Mouse (Mus musculus): Measurements from ENCODE around the gene Iqcn.
A peak's percentile ranks its signal among the peaks of the same experiment; 100 is the strongest.

The Iqcn gene

DNA sequence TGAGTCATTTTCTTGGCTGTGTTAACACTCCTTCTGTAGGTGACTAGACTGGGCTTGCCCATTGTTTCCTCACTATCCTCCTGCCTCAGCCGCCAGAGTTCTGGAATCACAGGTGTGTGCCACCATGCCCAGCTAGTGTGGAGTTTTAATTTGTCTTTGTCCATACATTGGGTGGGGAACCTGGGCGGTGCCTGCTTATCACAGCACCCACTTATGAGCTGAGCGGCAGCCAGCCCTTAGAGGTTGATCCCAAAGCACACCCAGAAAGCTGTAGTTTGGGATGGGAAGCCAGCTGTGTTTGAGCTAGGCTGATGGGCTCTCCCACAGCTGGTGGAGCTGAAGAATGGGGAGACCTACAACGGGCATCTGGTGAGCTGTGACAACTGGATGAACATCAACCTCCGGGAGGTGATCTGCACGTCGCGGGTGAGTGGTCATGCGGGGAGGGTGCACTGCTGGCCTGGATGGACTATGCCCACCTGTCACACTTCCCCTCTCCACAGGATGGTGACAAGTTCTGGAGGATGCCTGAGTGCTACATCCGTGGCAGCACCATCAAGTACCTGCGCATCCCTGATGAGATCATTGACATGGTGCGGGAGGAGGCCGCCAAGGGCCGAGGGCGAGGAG lies 25.7 kb upstream of the Iqcn start:
- no peak for DNase-seq (ENCODE audit: low read depth in 2 of 2, low spot score in 2 of 2)

GRCm38 (mm10) chr8:70678679-70679078 lies 24.6 kb upstream of the Iqcn start:
- DNase-seq (ENCODE audit: low read depth in 2 of 2, low spot score in 2 of 2): no peak

DNA sequence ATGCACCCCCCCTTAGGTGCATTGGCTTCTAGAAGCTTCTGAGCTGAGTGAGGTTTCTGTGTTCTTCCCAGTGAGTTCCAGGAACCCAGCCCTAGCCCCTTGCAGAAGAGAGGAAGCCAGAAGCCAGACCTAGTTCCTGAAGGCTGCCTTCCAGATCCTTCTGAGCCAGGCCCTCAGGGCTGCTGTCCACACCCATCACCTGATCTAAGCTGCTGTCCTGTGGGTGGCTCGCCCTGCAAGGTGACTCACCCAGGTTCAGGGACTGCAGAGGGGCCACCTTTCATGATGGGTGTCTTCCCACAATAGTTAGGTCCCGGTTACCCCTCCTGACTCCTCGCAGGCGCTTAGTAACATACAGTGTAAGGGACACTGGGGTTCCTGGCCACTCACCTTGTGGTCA lies 23.9 kb upstream of the Iqcn start:
- DNase-seq (ENCODE audit: low read depth in 2 of 2, low spot score in 2 of 2): no peak

DNA sequence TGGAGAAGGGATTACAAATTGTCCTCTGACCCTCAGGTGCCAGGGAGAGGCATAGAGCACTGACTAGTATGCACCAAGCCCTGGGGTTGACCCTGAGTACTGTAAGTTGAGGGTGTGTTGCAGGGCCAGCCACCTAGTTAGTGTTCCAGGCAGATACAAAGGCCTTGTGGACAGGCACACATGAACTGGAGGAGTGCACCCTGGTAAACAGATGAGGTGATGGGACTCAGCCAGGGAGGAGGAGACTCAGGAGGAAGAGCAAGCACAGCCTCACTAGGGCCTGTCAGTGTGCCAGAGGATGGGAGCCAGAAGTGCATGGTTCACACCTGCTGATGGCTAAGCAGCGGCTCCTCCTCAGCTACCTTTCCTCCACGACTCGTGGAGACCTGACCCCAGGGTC lies 23.2 kb upstream of the Iqcn start:
- DNase-seq (ENCODE audit: low read depth in 2 of 2, low spot score in 2 of 2): no peak

DNA sequence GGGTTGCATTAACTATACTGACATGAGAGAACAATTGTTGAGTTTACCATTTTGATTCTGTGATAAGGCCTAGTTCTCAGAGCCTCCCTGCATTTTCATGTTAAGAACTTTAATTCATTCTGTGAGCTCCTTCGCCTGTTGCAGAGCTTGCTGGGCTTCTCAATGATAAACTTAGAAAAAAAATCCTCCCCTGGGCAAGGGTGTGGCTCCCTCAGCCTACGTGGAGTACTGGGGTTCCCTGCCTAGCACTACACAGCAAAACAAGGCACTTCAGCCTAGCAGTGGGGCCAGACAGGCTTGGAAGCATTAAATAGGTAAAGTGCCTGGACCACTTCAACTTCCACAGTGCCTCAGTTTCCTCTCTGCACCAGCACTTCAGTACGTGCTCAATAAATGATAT lies 21.8 kb upstream of the Iqcn start:
- DNase-seq (ENCODE audit: low read depth in 2 of 2, low spot score in 2 of 2): no peak

DNA sequence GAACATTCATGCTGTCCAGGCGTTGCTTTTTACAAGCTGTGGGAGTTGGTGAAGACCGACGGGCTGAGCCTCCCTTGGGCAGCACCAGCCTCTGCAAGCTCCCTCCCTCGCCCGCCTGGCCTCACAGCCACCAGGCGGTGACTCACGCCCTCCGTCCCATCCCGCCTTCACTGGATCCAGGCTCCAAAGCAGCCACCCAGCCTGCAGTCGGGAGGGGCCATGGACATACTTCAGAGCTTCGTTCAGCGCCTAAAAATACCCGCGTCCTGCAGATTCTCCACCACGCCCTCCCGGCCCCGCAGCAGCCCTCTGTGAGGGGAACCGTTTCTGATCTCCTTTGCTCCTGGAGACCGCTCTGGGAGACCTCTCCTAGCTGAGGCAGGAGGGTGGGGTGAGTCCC lies 21.1 kb upstream of the Iqcn start:
- DNase-seq (ENCODE audit: low read depth in 2 of 2, low spot score in 2 of 2): no peak

- no peak for DNase-seq (ENCODE audit: low read depth in 2 of 2, low spot score in 2 of 2)
Measured at GRCm38 (mm10) chr8:70682692-70683091, 20.6 kb upstream of the Iqcn start.

- DNase-seq (ENCODE audit: low read depth in 2 of 2, low spot score in 2 of 2): no peak
Measured at GRCm38 (mm10) chr8:70684291-70684690, 19.0 kb upstream of the Iqcn start.

DNA sequence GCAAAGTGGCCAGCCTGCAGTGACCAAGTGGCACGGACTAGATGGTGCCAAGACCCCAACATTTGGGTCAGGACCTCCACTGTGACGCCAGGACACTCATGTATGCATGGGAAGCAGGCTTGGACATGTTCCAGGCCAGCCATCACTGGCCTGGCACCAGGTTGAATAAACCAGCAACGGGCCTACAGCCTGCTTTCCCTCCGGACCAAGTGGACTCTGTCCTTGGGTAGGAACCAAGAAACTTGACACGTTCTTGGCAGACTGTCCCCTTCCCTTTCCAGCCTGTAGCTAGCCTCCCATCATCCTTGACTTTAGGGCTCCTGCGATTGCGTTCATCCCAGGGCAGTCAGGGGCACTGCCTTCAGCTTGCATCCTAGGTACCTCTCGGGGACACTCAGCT lies 15.7 kb upstream of the Iqcn start:
- DNase-seq (ENCODE audit: low read depth in 2 of 2, low spot score in 2 of 2): no peak

GRCm38 (mm10) chr8:70688136-70688535 lies 15.1 kb upstream of the Iqcn start:
- DNase-seq (ENCODE audit: low read depth in 2 of 2, low spot score in 2 of 2): no peak

- no peak for DNase-seq (ENCODE audit: low read depth in 2 of 2, low spot score in 2 of 2)
Measured at GRCm38 (mm10) chr8:70689892-70690390, 13.3 kb upstream of the Iqcn start.

- DNase-seq (ENCODE audit: low read depth in 2 of 2, low spot score in 2 of 2): no peak
Measured at GRCm38 (mm10) chr8:70691230-70691629, 12.0 kb upstream of the Iqcn start.

DNA sequence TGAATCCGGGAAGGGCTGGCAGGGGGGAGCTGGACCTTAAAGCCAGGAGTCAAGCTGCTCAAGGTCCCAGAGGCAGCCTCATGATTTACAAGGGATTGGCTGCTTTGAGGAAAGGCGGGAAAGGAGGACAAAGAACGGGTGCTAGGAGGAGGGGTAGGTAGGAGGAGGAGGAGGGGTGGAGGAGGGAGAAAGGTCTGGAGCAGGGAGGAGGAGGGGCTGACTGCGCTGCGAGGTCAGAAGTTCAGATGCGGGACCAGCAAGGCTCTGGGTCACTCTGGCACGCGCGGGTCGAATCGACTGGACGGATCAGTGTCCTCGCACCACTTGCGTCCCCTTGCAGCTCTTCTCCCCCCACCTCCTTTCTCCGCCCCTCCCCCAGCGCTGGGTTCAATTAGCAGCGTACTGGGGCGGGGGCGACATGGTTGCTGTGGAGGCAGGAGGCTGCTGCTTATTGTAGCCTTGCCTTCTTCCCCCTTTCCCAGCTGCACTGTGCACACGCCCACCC lies 11.5 kb upstream of the Iqcn start:
- DNase-seq (ENCODE audit: low read depth in 2 of 2, low spot score in 2 of 2): no peak

DNA sequence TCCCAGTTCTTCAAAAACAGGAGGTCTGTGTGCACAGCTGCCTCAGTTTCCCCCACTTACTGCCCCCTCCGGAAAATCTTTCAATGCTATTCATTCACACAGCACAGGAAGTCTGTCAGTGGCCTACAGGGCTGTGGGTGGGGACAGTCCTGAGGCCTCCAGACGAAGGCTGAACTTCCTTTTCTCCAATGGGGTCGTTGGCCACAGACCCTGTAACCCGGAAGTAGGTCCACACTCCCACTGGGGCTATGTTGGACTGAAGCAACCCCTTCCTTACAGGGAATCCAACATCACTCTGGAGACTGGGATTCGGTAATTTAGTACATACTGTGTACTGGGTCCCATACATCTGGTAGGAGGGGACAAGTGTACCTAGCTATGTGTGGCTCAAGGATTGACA lies 9.6 kb upstream of the Iqcn start:
- DNase-seq (ENCODE audit: low read depth in 2 of 2, low spot score in 2 of 2): no peak

DNA sequence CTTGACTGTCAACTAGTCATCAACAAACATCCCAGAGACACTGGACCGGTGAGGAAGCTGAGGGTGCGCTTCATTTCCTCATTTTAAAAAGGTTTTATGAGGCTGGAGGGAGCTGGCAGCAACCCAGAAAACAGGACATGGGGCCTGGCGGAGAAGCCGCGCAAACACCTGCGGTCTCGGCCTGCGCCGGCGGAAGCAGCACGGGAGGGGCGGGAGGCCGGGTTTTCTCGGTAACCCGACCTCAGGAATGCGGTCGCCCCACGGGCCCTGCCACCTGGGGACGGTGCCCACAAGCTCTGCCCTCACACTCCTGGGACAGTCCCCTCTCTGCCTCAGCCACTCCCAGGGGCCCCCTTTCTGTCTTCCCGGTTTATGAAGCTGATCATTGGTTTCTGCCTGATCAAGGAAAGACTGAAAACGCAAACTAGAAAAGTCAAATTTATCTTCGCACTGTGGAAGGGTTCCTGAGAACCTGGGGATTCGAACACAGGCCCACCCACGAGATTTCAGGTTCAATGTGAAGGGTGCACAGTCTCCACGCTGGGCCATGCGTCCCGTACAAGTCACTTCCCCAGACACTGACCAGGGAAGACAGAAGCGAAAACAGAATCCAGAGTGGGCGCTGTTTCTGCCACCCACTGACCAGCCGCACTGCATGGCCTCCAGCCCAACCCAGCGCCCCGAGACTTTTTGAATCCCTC lies 7.8 kb upstream of the Iqcn start:
- DNase-seq (ENCODE audit: low read depth in 2 of 2, low spot score in 2 of 2): peak; percentile 41 to 44

DNA sequence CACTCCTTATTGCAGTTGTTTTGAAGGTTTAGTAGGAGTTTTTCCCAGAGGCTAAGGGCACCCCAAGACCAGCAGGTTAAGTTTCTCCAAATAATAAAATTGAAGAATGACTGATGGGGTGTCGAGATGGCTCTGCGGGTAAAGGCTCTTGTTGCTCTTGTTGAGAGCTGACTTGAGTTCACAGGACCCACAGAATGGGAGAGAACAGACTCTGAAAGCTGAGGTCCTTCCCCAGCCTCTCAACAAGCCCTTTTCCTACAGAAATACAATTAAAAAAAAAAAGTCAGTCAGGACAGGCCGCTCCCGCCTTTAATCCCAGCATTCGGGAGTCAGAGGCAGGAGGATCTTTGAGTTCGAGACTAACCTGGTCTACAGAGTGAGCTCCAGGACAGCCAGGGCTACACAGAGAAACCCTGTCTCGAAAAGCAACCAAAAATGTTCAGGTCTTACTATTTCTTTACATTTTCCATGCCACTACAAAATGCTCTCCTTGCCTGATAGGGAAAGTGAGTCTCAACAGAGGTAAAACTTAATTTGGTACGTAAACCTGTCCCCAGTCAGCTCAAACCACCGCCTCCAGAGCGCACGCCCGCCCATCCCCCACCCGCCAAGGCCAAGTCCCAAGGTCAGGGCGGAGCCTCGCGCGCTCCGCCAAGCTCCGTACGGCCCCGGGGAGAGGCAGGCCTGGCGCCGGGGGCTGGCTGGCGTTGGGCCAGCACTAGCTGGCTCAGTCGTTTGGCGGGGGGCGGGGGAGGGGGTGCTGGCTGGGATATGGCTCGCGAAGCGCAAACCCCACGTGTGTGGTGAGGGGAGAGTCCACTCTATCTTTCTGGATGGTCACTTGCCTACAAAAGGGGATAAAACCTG lies 7.0 kb upstream of the Iqcn start:
- peak in 1 of 2 experiments; percentile 44 for DNase-seq (ENCODE audit: low read depth in 2 of 2, low spot score in 2 of 2)

- no peak for DNase-seq (ENCODE audit: low read depth in 2 of 2, low spot score in 2 of 2)
Measured at GRCm38 (mm10) chr8:70696946-70697345, 6.3 kb upstream of the Iqcn start.

GRCm38 (mm10) chr8:70697366-70698250 lies 5.6 kb upstream of the Iqcn start:
- no peak for DNase-seq (ENCODE audit: low read depth in 2 of 2, low spot score in 2 of 2)

GRCm38 (mm10) chr8:70698310-70699109 lies 4.7 kb upstream of the Iqcn start, which contains the start of gene Jund:
TSS of gene Jund (plus strand) at chr8:70698949.
- peak; percentile 100 for DNase-seq (ENCODE audit: low read depth in 2 of 2, low spot score in 2 of 2)

Measured in CD8-positive naive resting alpha-beta T cell, adult 2 months (primary cell).